In the genomic region with DNA sequence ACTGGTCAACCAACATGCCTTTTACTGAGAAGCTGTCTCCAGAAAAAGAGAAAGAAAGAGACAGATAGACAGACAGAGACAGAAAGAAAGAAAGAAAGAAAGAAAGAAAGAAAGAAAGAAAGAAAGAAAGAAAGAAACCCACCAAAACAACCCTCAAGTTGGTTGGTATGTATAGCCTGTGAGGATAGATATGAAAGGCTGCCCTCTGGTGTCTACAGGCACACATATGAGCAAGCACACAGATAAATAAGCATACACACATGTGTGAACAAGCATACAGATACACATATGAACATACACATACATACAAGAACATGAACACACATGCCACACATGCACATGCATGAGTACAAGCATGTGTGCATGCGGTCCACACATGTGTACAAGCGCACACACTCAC, we compare ENCODE assay signal across 18 mouse cellular contexts.
DNase-seq lines count a peak whose midpoint lies in the region; ATAC-seq and TF ChIP-seq lines count a peak whose summit lies in the region.
"Had no signal": no experiment of that assay in that cellular context is flagged by ENCODE, and none has a peak within 500 bp of the region (broad histone marks: within the 10 kb centered on the region; RNA-seq: fewer than 3 reads in every experiment).

No protein-coding gene starts in this region.

- peaks cover 5% of the 10 kb centered on the region for H3K9me3 ChIP-seq in heart, postnatal 0 days (replicated peaks; ENCODE audit: control insufficient read depth, low read length)
- H3K9me3 ChIP-seq in midbrain, embryonic 14.5 days (ENCODE audit: control insufficient read depth, low read length) = no peaks in the 10 kb centered on the region
- no peaks in the 10 kb centered on the region; the same call in 1 of the 2 replicates for H3K9me3 ChIP-seq in midbrain, embryonic 10.5 days (replicated peaks)
- H3K9me3 ChIP-seq: heart, embryonic 10.5 days; hindbrain, embryonic 12.5 days; limb, embryonic 15.5 days; midbrain, embryonic 12.5 days; neural tube, embryonic 15.5 days had no signal

- peak; percentile 22; the same call in 1 of the 2 replicates for TF ChIP-seq CTCF in heart, postnatal 0 days (IDR thresholded peaks at IDR 0.05; ENCODE audit: low read depth)

- no peak overlapping the region for H3K4me3 ChIP-seq in heart, postnatal 0 days (ENCODE audit: low read depth, low read length)
- H3K4me3 ChIP-seq in midbrain, embryonic 14.5 days (replicated peaks; ENCODE audit: low read depth, low read length) = no peak overlapping the region
- H3K4me3 ChIP-seq in midbrain, embryonic 10.5 days = no peak overlapping the region
- H3K4me3 ChIP-seq: heart, embryonic 10.5 days; hindbrain, embryonic 12.5 days; limb, embryonic 15.5 days; midbrain, embryonic 12.5 days; myocyte; neural tube, embryonic 15.5 days had no signal

- H3K9ac ChIP-seq in heart, postnatal 0 days (replicated peaks; ENCODE audit: low read depth, low read length) = no peak overlapping the region
- H3K9ac ChIP-seq in midbrain, embryonic 14.5 days (replicated peaks; ENCODE audit: low read length) = no peak overlapping the region
- H3K9ac ChIP-seq: hindbrain, embryonic 12.5 days; limb, embryonic 15.5 days; midbrain, embryonic 12.5 days; neural tube, embryonic 15.5 days had no signal

- H3K27me3 ChIP-seq in heart, postnatal 0 days (ENCODE audit: control insufficient read depth, insufficient read depth, low read length) = no peaks in the 10 kb centered on the region
- no peaks in the 10 kb centered on the region for H3K27me3 ChIP-seq in midbrain, embryonic 14.5 days (ENCODE audit: control insufficient read depth, insufficient read depth, low read length)
- no peaks in the 10 kb centered on the region for H3K27me3 ChIP-seq in midbrain, embryonic 10.5 days (ENCODE audit: low read depth, poor library complexity, severe bottlenecking)
- H3K27me3 ChIP-seq: hindbrain, embryonic 12.5 days; limb, embryonic 15.5 days; midbrain, embryonic 12.5 days; neural tube, embryonic 15.5 days had no signal

- ATAC-seq in heart, postnatal 0 days (ENCODE audit: insufficient read depth, low read depth) = no peak
- ATAC-seq in midbrain, embryonic 14.5 days (ENCODE audit: low FRiP score, low TSS enrichment) = no peak
- ATAC-seq in frontal cortex, adult (ENCODE audit: low TSS enrichment) = no peak
- ATAC-seq: activated CD4-positive, CD25-positive, alpha-beta regulatory T cell, adult 4 months had no signal

- TF ChIP-seq EP300 in heart, postnatal 0 days (IDR thresholded peaks at IDR 0.05; ENCODE audit: low read depth) = no peak

- DNase-seq in heart, postnatal 0 days (ENCODE audit: low spot score) = no peak
- no peak for DNase-seq in heart, adult 18-20 months
- DNase-seq in kidney, postnatal 36 days = peak; percentile 25 to 27
- no peak for DNase-seq in kidney, postnatal 10 days
- peak; percentile 28 for DNase-seq in midbrain, embryonic 14.5 days
- no peak for DNase-seq in midbrain, embryonic 10.5 days (ENCODE audit: low spot score)
- DNase-seq: adrenal gland, postnatal 10 days; gastrocnemius, postnatal 14 days; heart, postnatal 10 days; thymus, postnatal 4 days had no signal

- no peak overlapping the region for H3K4me2 ChIP-seq in heart, postnatal 0 days (ENCODE audit: low read depth, low read length)
- H3K4me2 ChIP-seq in midbrain, embryonic 14.5 days (ENCODE audit: low read length) = no peak overlapping the region
- H3K4me2 ChIP-seq: hindbrain, embryonic 12.5 days; limb, embryonic 15.5 days; midbrain, embryonic 12.5 days; neural tube, embryonic 15.5 days had no signal

- no peaks in the 10 kb centered on the region for H3K4me1 ChIP-seq in heart, postnatal 0 days (ENCODE audit: control insufficient read depth, insufficient read depth)
- H3K4me1 ChIP-seq in midbrain, embryonic 14.5 days (ENCODE audit: control insufficient read depth, insufficient read depth, low read length) = no peaks in the 10 kb centered on the region
- no peaks in the 10 kb centered on the region for H3K4me1 ChIP-seq in midbrain, embryonic 10.5 days
- H3K4me1 ChIP-seq: heart, embryonic 10.5 days; hindbrain, embryonic 12.5 days; limb, embryonic 15.5 days; midbrain, embryonic 12.5 days; neural tube, embryonic 15.5 days had no signal

- no peak overlapping the region for H3K27ac ChIP-seq in heart, postnatal 0 days (ENCODE audit: low read depth)
- no peak overlapping the region for H3K27ac ChIP-seq in midbrain, embryonic 14.5 days (replicated peaks; ENCODE audit: low read depth, low read length)
- no peak overlapping the region for H3K27ac ChIP-seq in midbrain, embryonic 10.5 days (replicated peaks)
- H3K27ac ChIP-seq: heart, embryonic 10.5 days; hindbrain, embryonic 12.5 days; limb, embryonic 15.5 days; midbrain, embryonic 12.5 days; neural tube, embryonic 15.5 days had no signal

- 93% methylated on average over 2 of the region's 2 CpGs for WGBS in heart, postnatal 0 days
- WGBS in midbrain, embryonic 14.5 days = 97% methylated on average over 2 of the region's 2 CpGs
- WGBS in midbrain, embryonic 10.5 days = 96% methylated on average over 2 of the region's 2 CpGs

- no peaks in the 10 kb centered on the region for H3K36me3 ChIP-seq in heart, postnatal 0 days (replicated peaks; ENCODE audit: control insufficient read depth, insufficient read depth, low read length)
- no peaks in the 10 kb centered on the region for H3K36me3 ChIP-seq in midbrain, embryonic 14.5 days (ENCODE audit: control insufficient read depth, insufficient read depth, low read length)
- no peaks in the 10 kb centered on the region for H3K36me3 ChIP-seq in midbrain, embryonic 10.5 days
- H3K36me3 ChIP-seq: heart, embryonic 10.5 days; hindbrain, embryonic 12.5 days; limb, embryonic 15.5 days; midbrain, embryonic 12.5 days; neural tube, embryonic 15.5 days had no signal

Comparison
In these comparisons a context has a peak if more than half of its experiments do, and no peak if none do; other contexts are left out.
1. DNase-seq: peak in kidney, postnatal 36 days (2 of 2) and midbrain, embryonic 14.5 days (single experiment); none in heart, postnatal 0 days (single experiment), heart, adult 18-20 months (0 of 2), kidney, postnatal 10 days (single experiment) and midbrain, embryonic 10.5 days (single experiment).